ENCODE assay signal across 11 mouse cellular contexts in genomic region chr9:56881539-56882082, GRCm38 (mm10). TPM values are rescaled to one million over a fixed set of nuclear protein-coding genes. Genes with fewer than 3 reads are reported as not detected.
DNase-seq lines count a peak whose midpoint lies in the region; ATAC-seq lines count a peak whose summit lies in the region.
"Had no signal": no experiment of that assay in that cellular context is flagged by ENCODE, and none has a peak within 500 bp of the region (broad histone marks: within the 10 kb centered on the region; RNA-seq: fewer than 3 reads in every experiment).

No protein-coding gene starts in this region.

- H3K36me3 ChIP-seq in heart, embryonic 13.5 days, result peaks cover 61% of the 10 kb centered on the region
- peaks cover 2% of the 10 kb centered on the region; the same call in 1 of the 2 replicates for H3K36me3 ChIP-seq in heart, embryonic 11.5 days (ENCODE audit: control insufficient read depth, insufficient read depth, low read length)
- H3K36me3 ChIP-seq in lung, embryonic 16.5 days (ENCODE audit: control insufficient read depth, insufficient read depth, low read length), result peaks cover 1% of the 10 kb centered on the region
- peaks cover 30% of the 10 kb centered on the region for H3K36me3 ChIP-seq in embryonic facial prominence, embryonic 13.5 days
- H3K36me3 ChIP-seq in limb, embryonic 15.5 days, result peaks cover 37% of the 10 kb centered on the region
- H3K36me3 ChIP-seq: midbrain, embryonic 15.5 days had no signal

- no peak for DNase-seq in lung, adult 18-20 months
- no peak for DNase-seq in natural killer cell, adult 2 months (ENCODE audit: low spot score in 2 of 2)
- no peak for DNase-seq in adrenal gland, adult (ENCODE audit: inconsistent age in 2 of 2, low spot score in 1 of 2)

- no peaks in the 10 kb centered on the region for H3K27me3 ChIP-seq in heart, embryonic 13.5 days (replicated peaks)
- H3K27me3 ChIP-seq in heart, embryonic 11.5 days (ENCODE audit: control insufficient read depth, insufficient read depth, low read length), result no peaks in the 10 kb centered on the region
- H3K27me3 ChIP-seq in lung, embryonic 16.5 days (ENCODE audit: control insufficient read depth, insufficient read depth, low read depth, low read length), result no peaks in the 10 kb centered on the region
- H3K27me3 ChIP-seq in embryonic facial prominence, embryonic 13.5 days, result no peaks in the 10 kb centered on the region
- H3K27me3 ChIP-seq in limb, embryonic 15.5 days, result no peaks in the 10 kb centered on the region

- H3K9me3 ChIP-seq in heart, embryonic 13.5 days, result no peaks in the 10 kb centered on the region
- H3K9me3 ChIP-seq in heart, embryonic 11.5 days (replicated peaks; ENCODE audit: control insufficient read depth, low read length), result no peaks in the 10 kb centered on the region
- no peaks in the 10 kb centered on the region for H3K9me3 ChIP-seq in lung, embryonic 16.5 days (ENCODE audit: control insufficient read depth, low read length)
- H3K9me3 ChIP-seq in embryonic facial prominence, embryonic 13.5 days, result no peaks in the 10 kb centered on the region
- no peaks in the 10 kb centered on the region for H3K9me3 ChIP-seq in limb, embryonic 15.5 days
- H3K9me3 ChIP-seq: midbrain, embryonic 15.5 days had no signal

- peak overlapping the region; percentile 6; the same call in 1 of the 2 replicates for H3K9ac ChIP-seq in heart, embryonic 13.5 days
- H3K9ac ChIP-seq in heart, embryonic 11.5 days (ENCODE audit: low read depth, low read length), result no peak overlapping the region
- H3K9ac ChIP-seq in lung, embryonic 16.5 days (ENCODE audit: low read length), result no peak overlapping the region
- H3K9ac ChIP-seq in embryonic facial prominence, embryonic 13.5 days, result no peak overlapping the region
- no peak overlapping the region for H3K9ac ChIP-seq in limb, embryonic 15.5 days
- H3K9ac ChIP-seq: midbrain, embryonic 15.5 days had no signal

- H3K4me2 ChIP-seq in heart, embryonic 13.5 days, result no peak overlapping the region
- H3K4me2 ChIP-seq in heart, embryonic 11.5 days, result no peak overlapping the region
- H3K4me2 ChIP-seq in lung, embryonic 16.5 days (ENCODE audit: low read depth, low read length), result no peak overlapping the region
- no peak overlapping the region for H3K4me2 ChIP-seq in embryonic facial prominence, embryonic 13.5 days
- H3K4me2 ChIP-seq in limb, embryonic 15.5 days, result no peak overlapping the region
- H3K4me2 ChIP-seq: midbrain, embryonic 15.5 days had no signal

- no peak overlapping the region for H3K4me3 ChIP-seq in heart, embryonic 13.5 days
- no peak overlapping the region for H3K4me3 ChIP-seq in heart, embryonic 11.5 days (ENCODE audit: low read depth, low read length)
- H3K4me3 ChIP-seq in lung, embryonic 16.5 days (ENCODE audit: low read length), result no peak overlapping the region
- no peak overlapping the region for H3K4me3 ChIP-seq in embryonic facial prominence, embryonic 13.5 days
- no peak overlapping the region for H3K4me3 ChIP-seq in limb, embryonic 15.5 days
- H3K4me3 ChIP-seq: midbrain, embryonic 15.5 days had no signal

- WGBS in heart, embryonic 13.5 days, result 67% methylated on average over 3 of the region's 3 CpGs
- 58% methylated on average over 3 of the region's 3 CpGs for WGBS in heart, embryonic 11.5 days (ENCODE audit: insufficient replicate concordance)
- 31% methylated on average over 3 of the region's 3 CpGs for WGBS in lung, embryonic 16.5 days
- 65% methylated on average over 3 of the region's 3 CpGs for WGBS in embryonic facial prominence, embryonic 13.5 days
- 75% methylated on average over 3 of the region's 3 CpGs for WGBS in limb, embryonic 15.5 days

- no peak for ATAC-seq in heart, embryonic 13.5 days (ENCODE audit: extremely low read depth, insufficient number of reproducible peaks, low FRiP score, low TSS enrichment)
- no peak for ATAC-seq in heart, embryonic 11.5 days (replicated peaks; ENCODE audit: insufficient number of reproducible peaks, low FRiP score, low TSS enrichment)
- ATAC-seq in lung, embryonic 16.5 days (ENCODE audit: low read depth), result peak; percentile 63
- ATAC-seq in embryonic facial prominence, embryonic 13.5 days (ENCODE audit: insufficient number of reproducible peaks, insufficient read depth, low FRiP score, low TSS enrichment, low read depth), result peak; percentile 28; the same call in 1 of the 2 replicates
- peak; percentile 56 for ATAC-seq in limb, embryonic 15.5 days (ENCODE audit: insufficient number of reproducible peaks, low FRiP score, low TSS enrichment, low read depth)
- ATAC-seq: midbrain, embryonic 15.5 days had no signal

- peak overlapping the region; percentile 45; the same call in 1 of the 2 replicates for H3K27ac ChIP-seq in heart, embryonic 13.5 days (replicated peaks)
- no peak overlapping the region for H3K27ac ChIP-seq in heart, embryonic 11.5 days (ENCODE audit: low read depth, low read length)
- H3K27ac ChIP-seq in lung, embryonic 16.5 days (ENCODE audit: low read length), result peak overlapping the region; percentile 72
- peak overlapping the region; percentile 86 for H3K27ac ChIP-seq in embryonic facial prominence, embryonic 13.5 days
- peak overlapping the region; percentile 76 for H3K27ac ChIP-seq in limb, embryonic 15.5 days
- H3K27ac ChIP-seq: midbrain, embryonic 15.5 days had no signal

- H3K4me1 ChIP-seq in heart, embryonic 13.5 days, result peaks cover 58% of the 10 kb centered on the region
- H3K4me1 ChIP-seq in heart, embryonic 11.5 days (ENCODE audit: control insufficient read depth, insufficient read depth, low read length), result peaks cover 13% of the 10 kb centered on the region; the same call in 1 of the 2 replicates
- H3K4me1 ChIP-seq in lung, embryonic 16.5 days (replicated peaks; ENCODE audit: control insufficient read depth, insufficient read depth, low read length), result peaks cover 23% of the 10 kb centered on the region
- peaks cover 53% of the 10 kb centered on the region for H3K4me1 ChIP-seq in embryonic facial prominence, embryonic 13.5 days
- H3K4me1 ChIP-seq in limb, embryonic 15.5 days, result peaks cover 60% of the 10 kb centered on the region

RNA-seq across cellular contexts. Expression of gene Cspg4, which starts 16.8 kb away (rescaled TPM):
- polyA plus RNA-seq in heart, embryonic 13.5 days (2015; fragmentation: Nextera tagmentation; extraction: Ambion mirVana), result 24.2 and 26.2 TPM in 2 replicates
- polyA plus RNA-seq in heart, embryonic 11.5 days (2014; fragmentation: Nextera tagmentation; extraction: Ambion mirVana), result 18.6 and 22.0 TPM in 2 replicates
- 23.9 and 26.5 TPM in 2 replicates for polyA plus RNA-seq in lung, embryonic 16.5 days (2015; fragmentation: Nextera tagmentation; extraction: Ambion mirVana)
- polyA plus RNA-seq in embryonic facial prominence, embryonic 13.5 days (2015; fragmentation: Nextera tagmentation; extraction: Ambion mirVana), result 17.6 and 22.5 TPM in 2 replicates
- polyA plus RNA-seq in limb, embryonic 15.5 days (2015; fragmentation: Nextera tagmentation; extraction: Ambion mirVana), result 49.1 and 52.2 TPM in 2 replicates

RNA-seq across cellular contexts. Expression of gene Odf3l1, which starts 17.1 kb away (rescaled TPM):
- 0.49 and 0.73 TPM in 2 replicates for polyA plus RNA-seq in heart, embryonic 13.5 days (2015; fragmentation: Nextera tagmentation; extraction: Ambion mirVana)
- polyA plus RNA-seq in heart, embryonic 11.5 days (2014; fragmentation: Nextera tagmentation; extraction: Ambion mirVana), result 0.82 and 0.87 TPM in 2 replicates
- 0.20 and 1.1 TPM in 2 replicates for polyA plus RNA-seq in lung, embryonic 16.5 days (2015; fragmentation: Nextera tagmentation; extraction: Ambion mirVana)
- polyA plus RNA-seq in embryonic facial prominence, embryonic 13.5 days (2015; fragmentation: Nextera tagmentation; extraction: Ambion mirVana), result 0.52 and 0.91 TPM in 2 replicates
- 1.00 and 3.4 TPM in 2 replicates for polyA plus RNA-seq in limb, embryonic 15.5 days (2015; fragmentation: Nextera tagmentation; extraction: Ambion mirVana)
- polyA plus RNA-seq: forebrain, embryonic 11.5 days; liver, embryonic 16.5 days; midbrain, embryonic 15.5 days had no signal

RNA-seq across cellular contexts. Expression of gene Snx33, which starts 46.6 kb away (rescaled TPM):
- 6.6 TPM in 2 replicates for polyA plus RNA-seq in heart, embryonic 13.5 days (2015; fragmentation: Nextera tagmentation; extraction: Ambion mirVana)
- polyA plus RNA-seq in heart, embryonic 11.5 days (2014; fragmentation: Nextera tagmentation; extraction: Ambion mirVana), result 4.5 and 5.2 TPM in 2 replicates
- 11.8 and 12.2 TPM in 2 replicates for polyA plus RNA-seq in lung, embryonic 16.5 days (2015; fragmentation: Nextera tagmentation; extraction: Ambion mirVana)
- polyA plus RNA-seq in embryonic facial prominence, embryonic 13.5 days (2015; fragmentation: Nextera tagmentation; extraction: Ambion mirVana), result 11.5 and 13.1 TPM in 2 replicates
- polyA plus RNA-seq in limb, embryonic 15.5 days (2015; fragmentation: Nextera tagmentation; extraction: Ambion mirVana), result 10.9 and 11.3 TPM in 2 replicates

RNA-seq across cellular contexts. Expression of gene Imp3, which starts 55.7 kb away (rescaled TPM):
- 61.8 and 63.2 TPM in 2 replicates for polyA plus RNA-seq in heart, embryonic 13.5 days (2015; fragmentation: Nextera tagmentation; extraction: Ambion mirVana)
- polyA plus RNA-seq in heart, embryonic 11.5 days (2014; fragmentation: Nextera tagmentation; extraction: Ambion mirVana), result 65.6 and 66.0 TPM in 2 replicates
- polyA plus RNA-seq in lung, embryonic 16.5 days (2015; fragmentation: Nextera tagmentation; extraction: Ambion mirVana), result 73.3 and 80.2 TPM in 2 replicates
- polyA plus RNA-seq in embryonic facial prominence, embryonic 13.5 days (2015; fragmentation: Nextera tagmentation; extraction: Ambion mirVana), result 88.1 and 93.9 TPM in 2 replicates
- polyA plus RNA-seq in limb, embryonic 15.5 days (2015; fragmentation: Nextera tagmentation; extraction: Ambion mirVana), result 80.0 and 86.5 TPM in 2 replicates

Comparison
In these comparisons a context has a peak if more than half of its experiments do, and no peak if none do; other contexts are left out.
1. ATAC-seq: peak in lung, embryonic 16.5 days (single experiment), embryonic facial prominence, embryonic 13.5 days (single experiment) and limb, embryonic 15.5 days (single experiment); none in heart, embryonic 13.5 days (single experiment) and heart, embryonic 11.5 days (single experiment).